Mouse (Mus musculus): ENCODE measurements around the gene Bclaf1. TPM values are rescaled to one million over a fixed set of nuclear protein-coding genes. Genes with fewer than 3 reads are reported as not detected.

The Bclaf1 gene
- polyA plus RNA-seq, 1 experiment from 2014 or later, result 156 TPM

DNA sequence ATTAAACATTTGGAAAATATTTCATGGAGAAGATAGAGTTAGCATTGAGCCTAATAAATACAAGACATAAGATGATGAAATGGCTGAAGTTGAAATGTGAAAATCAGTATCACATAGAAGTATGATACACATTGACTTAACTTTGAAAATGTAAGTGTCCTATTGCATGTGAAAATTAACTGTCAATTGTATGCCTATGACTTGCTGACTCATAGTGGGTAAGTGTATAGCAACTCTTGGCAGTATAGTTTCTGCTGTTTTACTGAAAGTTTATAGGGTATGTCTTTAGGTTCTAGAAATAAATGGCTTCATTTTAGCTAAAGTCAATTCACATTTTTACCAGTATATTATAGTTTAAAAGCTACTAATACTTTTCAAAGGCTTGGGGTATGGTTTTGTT, 14.0 kb downstream of the Bclaf1 start:
- Histone ChIP-seq H3K9me3 (no peaks in the 10 kb centered on the region), H3K27me3 (no peaks in the 10 kb centered on the region), H3K4me3 (no peak overlapping the region), H3K27ac (no peak overlapping the region), H3K4me2 (replicated peaks) (no peak overlapping the region), H3K4me1 (no peaks in the 10 kb centered on the region), H3K9ac (no peak overlapping the region), H3K36me3 (peaks cover 53% of the 10 kb centered on the region)
- no peak for ATAC-seq (ENCODE audit: insufficient number of reproducible peaks, insufficient read depth, low FRiP score, low TSS enrichment)

DNA sequence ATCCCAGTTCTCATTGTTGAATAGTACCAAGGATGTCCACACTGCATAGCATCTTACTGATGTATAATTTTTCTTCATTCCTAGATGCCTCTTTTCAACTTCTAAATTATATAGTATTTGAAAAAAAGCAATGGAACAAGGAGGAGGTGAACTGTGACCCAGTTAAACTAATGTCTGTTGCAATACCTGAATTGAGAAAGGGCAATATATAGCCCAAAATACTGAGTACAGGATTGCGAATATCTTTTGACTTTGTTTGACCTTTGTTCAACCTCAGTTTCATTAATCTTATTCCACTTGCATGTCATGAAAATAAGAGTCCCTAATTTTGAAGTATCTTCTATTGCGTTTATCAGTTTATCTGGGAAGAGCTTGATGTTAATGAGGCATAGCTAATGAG, 19.0 kb downstream of the Bclaf1 start:
- Histone ChIP-seq H3K9me3 (no peaks in the 10 kb centered on the region), H3K9ac (no peak overlapping the region), H3K27ac (no peak overlapping the region), H3K4me2 (replicated peaks) (no peak overlapping the region), H3K4me1 (no peaks in the 10 kb centered on the region), H3K36me3 (peaks cover 61% of the 10 kb centered on the region), H3K4me3 (no peak overlapping the region), H3K27me3 (no peaks in the 10 kb centered on the region)
- WGBS, result 91% methylated on average over 2 of the region's 2 CpGs
- ATAC-seq (ENCODE audit: insufficient number of reproducible peaks, insufficient read depth, low FRiP score, low TSS enrichment), result no peak

DNA sequence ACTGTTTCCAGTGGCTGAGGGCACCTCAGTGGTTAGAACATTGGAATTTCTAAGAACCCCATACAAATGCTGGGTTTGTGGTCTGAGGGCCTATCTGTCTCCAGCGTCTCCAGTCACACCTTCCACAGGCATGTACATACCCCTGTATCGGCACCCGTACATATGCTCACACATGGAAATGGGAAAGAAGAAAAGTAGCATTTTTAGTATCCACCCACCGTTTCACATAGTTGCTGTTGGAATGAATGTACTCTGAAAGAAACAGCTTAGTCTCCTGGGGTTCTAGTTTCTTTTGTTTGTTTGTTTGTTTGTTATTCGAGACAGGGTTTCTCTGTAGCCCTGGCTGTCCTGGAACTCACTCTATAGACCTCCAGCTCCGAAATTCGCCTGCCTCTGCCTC, 25.6 kb downstream of the Bclaf1 start:
- 91% methylated on average over 7 of the region's 7 CpGs for WGBS
- no peaks in the 10 kb centered on the region for H3K27me3 ChIP-seq
- H3K9ac ChIP-seq, result no peak overlapping the region
- H3K27ac ChIP-seq, result no peak overlapping the region
- H3K9me3 ChIP-seq, result no peaks in the 10 kb centered on the region
- ATAC-seq (ENCODE audit: insufficient number of reproducible peaks, insufficient read depth, low FRiP score, low TSS enrichment), result no peak
- H3K4me1 ChIP-seq, result no peaks in the 10 kb centered on the region
- H3K36me3 ChIP-seq, result peaks cover 70% of the 10 kb centered on the region
- no peak overlapping the region for H3K4me2 ChIP-seq (replicated peaks)
- H3K4me3 ChIP-seq, result no peak overlapping the region

- H3K4me2 ChIP-seq (replicated peaks), result no peak overlapping the region
- peaks cover 39% of the 10 kb centered on the region for H3K36me3 ChIP-seq
- peaks cover 9% of the 10 kb centered on the region; the same call in 1 of the 2 replicates for H3K4me1 ChIP-seq
- H3K9ac ChIP-seq, result no peak overlapping the region
- H3K27ac ChIP-seq, result no peak overlapping the region
- H3K4me3 ChIP-seq, result no peak overlapping the region
- no peak for ATAC-seq (ENCODE audit: insufficient number of reproducible peaks, insufficient read depth, low FRiP score, low TSS enrichment)
- no peaks in the 10 kb centered on the region for H3K9me3 ChIP-seq
- no peaks in the 10 kb centered on the region for H3K27me3 ChIP-seq
- WGBS, result 86% methylated on average over 1 of the region's 1 CpGs
These were observed 33.5 kb downstream of the Bclaf1 start for GRCm38 (mm10) chr10:20345736-20346135.

GRCm38 (mm10) chr10:20347285-20348214, 35.3 kb downstream of the Bclaf1 start, which contains the start of gene Mtfr2:
Gene Mtfr2 (plus strand): TSS chr10:20347770.
- peaks cover 30% of the 10 kb centered on the region for H3K36me3 ChIP-seq
- H3K9me3 ChIP-seq, result no peaks in the 10 kb centered on the region
- peaks cover 9% of the 10 kb centered on the region; the same call in 1 of the 2 replicates for H3K4me1 ChIP-seq
- peak; percentile 92 for ATAC-seq (ENCODE audit: insufficient number of reproducible peaks, insufficient read depth, low FRiP score, low TSS enrichment)
- H3K4me2 ChIP-seq (replicated peaks), result peak within 1 kb of the TSS; percentile 75
- H3K27ac ChIP-seq, result peak within 1 kb of the TSS; percentile 12
- H3K4me3 ChIP-seq, result peak within 1 kb of the TSS; percentile 72
- 2% methylated on average over 58 of the region's 58 CpGs for WGBS
- peak within 1 kb of the TSS; percentile 64 for H3K9ac ChIP-seq
- H3K27me3 ChIP-seq, result no peaks in the 10 kb centered on the region

DNA sequence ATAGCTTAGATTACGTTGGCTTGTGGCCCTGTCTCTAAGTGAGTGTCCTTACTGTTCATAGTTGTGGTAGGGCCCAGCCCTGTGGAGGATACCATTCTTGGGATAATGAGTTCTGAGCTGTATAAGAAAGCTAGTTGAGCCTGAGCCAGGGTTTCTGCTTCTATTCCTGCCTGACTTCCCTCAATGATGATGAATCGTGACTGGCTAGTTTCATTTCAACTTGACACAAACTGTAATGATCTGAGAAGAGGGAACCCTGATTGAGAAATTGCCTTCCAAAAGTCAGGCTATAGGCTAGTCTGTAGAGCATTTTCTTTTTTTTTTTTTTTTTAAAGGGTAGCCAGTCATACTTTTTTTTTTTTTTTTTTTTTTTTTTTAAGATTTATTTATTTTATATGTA, 36.6 kb downstream of the Bclaf1 start:
- Histone ChIP-seq H3K27ac (no peak overlapping the region), H3K4me3 (no peak overlapping the region), H3K36me3 (peaks cover 21% of the 10 kb centered on the region), H3K9me3 (no peaks in the 10 kb centered on the region), H3K4me1 (peaks cover 9% of the 10 kb centered on the region; the same call in 1 of the 2 replicates), H3K27me3 (no peaks in the 10 kb centered on the region), H3K4me2 (replicated peaks) (peak overlapping the region; percentile 75; the same call in 1 of the 2 replicates), H3K9ac (no peak overlapping the region)
- no peak for ATAC-seq (ENCODE audit: insufficient number of reproducible peaks, insufficient read depth, low FRiP score, low TSS enrichment)
- 92% methylated on average over 2 of the region's 2 CpGs for WGBS

GRCm38 (mm10) chr10:20361542-20362449, 49.5 kb downstream of the Bclaf1 start:
- Histone ChIP-seq H3K36me3 (peaks cover 16% of the 10 kb centered on the region), H3K9ac (no peak overlapping the region), H3K27ac (no peak overlapping the region), H3K4me1 (no peaks in the 10 kb centered on the region), H3K4me3 (no peak overlapping the region), H3K9me3 (no peaks in the 10 kb centered on the region), H3K4me2 (replicated peaks) (no peak overlapping the region), H3K27me3 (no peaks in the 10 kb centered on the region)
- ATAC-seq (ENCODE audit: insufficient number of reproducible peaks, insufficient read depth, low FRiP score, low TSS enrichment), result no peak
- WGBS, result 64% methylated on average over 10 of the region's 10 CpGs

GRCm38 (mm10) chr10:20362450-20363118, 50.3 kb downstream of the Bclaf1 start:
- Histone ChIP-seq H3K27ac (no peak overlapping the region), H3K4me2 (replicated peaks) (no peak overlapping the region), H3K36me3 (peaks cover 9% of the 10 kb centered on the region), H3K9ac (no peak overlapping the region), H3K27me3 (no peaks in the 10 kb centered on the region), H3K4me1 (no peaks in the 10 kb centered on the region), H3K9me3 (no peaks in the 10 kb centered on the region), H3K4me3 (no peak overlapping the region)
- no peak for ATAC-seq (ENCODE audit: insufficient number of reproducible peaks, insufficient read depth, low FRiP score, low TSS enrichment)
- WGBS, result 73% methylated on average over 4 of the region's 4 CpGs

DNA sequence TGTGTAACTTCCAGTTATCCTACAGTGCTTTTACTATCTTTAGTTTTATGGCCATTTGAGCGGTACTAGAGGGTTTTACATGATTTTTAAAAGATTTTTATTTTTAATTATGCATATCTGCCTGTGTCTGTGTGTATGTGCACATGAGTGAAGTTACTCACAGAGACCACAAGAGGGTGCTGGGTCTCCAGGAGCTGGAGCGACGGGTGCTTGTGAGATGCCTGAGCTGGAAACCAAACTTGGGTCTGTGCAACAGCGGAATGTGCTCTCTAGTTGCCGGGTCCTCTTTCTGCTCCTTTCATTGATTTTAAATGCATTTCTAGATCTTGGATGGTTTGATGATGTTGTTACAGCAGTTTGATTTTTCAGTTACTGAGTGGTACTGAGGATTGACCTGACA, 59.8 kb downstream of the Bclaf1 start:
- WGBS, result 96% methylated on average over 5 of the region's 5 CpGs
- Histone ChIP-seq H3K36me3 (no peaks in the 10 kb centered on the region), H3K27ac (no peak overlapping the region), H3K9ac (no peak overlapping the region), H3K27me3 (no peaks in the 10 kb centered on the region), H3K4me1 (no peaks in the 10 kb centered on the region), H3K4me3 (no peak overlapping the region), H3K9me3 (no peaks in the 10 kb centered on the region), H3K4me2 (replicated peaks) (no peak overlapping the region)
- no peak for ATAC-seq (ENCODE audit: insufficient number of reproducible peaks, insufficient read depth, low FRiP score, low TSS enrichment)

GRCm38 (mm10) chr10:20377621-20378020, 65.4 kb downstream of the Bclaf1 start:
- Histone ChIP-seq H3K36me3 (no peaks in the 10 kb centered on the region), H3K27me3 (no peaks in the 10 kb centered on the region), H3K9ac (no peak overlapping the region), H3K4me1 (no peaks in the 10 kb centered on the region), H3K4me3 (no peak overlapping the region), H3K9me3 (no peaks in the 10 kb centered on the region), H3K27ac (no peak overlapping the region), H3K4me2 (replicated peaks) (no peak overlapping the region)
- ATAC-seq (ENCODE audit: insufficient number of reproducible peaks, insufficient read depth, low FRiP score, low TSS enrichment), result no peak
- 84% methylated on average over 9 of the region's 9 CpGs for WGBS

DNA sequence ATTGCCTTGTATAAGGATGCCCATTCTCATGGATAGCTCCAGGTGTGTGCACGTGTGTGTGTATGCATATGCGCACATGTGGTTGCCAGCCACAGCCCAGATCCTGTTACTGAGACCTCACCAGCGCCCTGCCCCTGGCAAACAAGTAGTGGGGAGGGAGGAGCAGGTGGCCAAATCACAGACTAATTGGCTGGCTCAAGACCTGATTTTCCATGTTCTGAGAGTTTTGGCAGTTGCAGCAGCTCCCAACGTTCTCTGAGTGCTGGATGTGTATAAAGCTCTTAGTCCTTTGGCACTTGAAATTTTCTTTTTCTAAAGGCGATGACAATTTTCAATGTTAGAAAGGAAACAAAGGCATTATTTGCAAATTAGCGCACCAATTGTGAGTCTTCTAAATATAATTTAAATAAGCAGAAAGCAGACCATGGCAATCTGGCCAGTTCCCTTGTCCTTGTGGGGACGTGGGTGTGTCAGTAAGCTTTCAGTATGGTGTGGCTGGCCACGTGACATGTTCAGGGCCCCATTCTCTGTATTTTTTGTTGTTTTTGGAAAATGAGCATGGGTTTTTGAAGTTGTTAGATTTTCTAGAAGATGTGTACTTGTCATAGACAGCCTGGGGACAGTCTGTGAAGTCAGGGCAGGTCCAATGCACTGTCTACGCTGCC, 66.9 kb downstream of the Bclaf1 start:
- no peaks in the 10 kb centered on the region for H3K27me3 ChIP-seq
- no peaks in the 10 kb centered on the region for H3K4me1 ChIP-seq
- no peaks in the 10 kb centered on the region for H3K36me3 ChIP-seq
- H3K27ac ChIP-seq, result no peak overlapping the region
- H3K4me2 ChIP-seq (replicated peaks), result no peak overlapping the region
- WGBS, result 78% methylated on average over 9 of the region's 9 CpGs
- ATAC-seq (ENCODE audit: insufficient number of reproducible peaks, insufficient read depth, low FRiP score, low TSS enrichment), result no peak
- no peaks in the 10 kb centered on the region for H3K9me3 ChIP-seq
- H3K9ac ChIP-seq, result no peak overlapping the region
- H3K4me3 ChIP-seq, result no peak overlapping the region
